Mouse (Mus musculus): ENCODE data around the gene Ints3.

GRCm38 (mm10) chr3:90448626-90449025, 15.2 kb upstream of the Ints3 start:
- TF ChIP-seq CTCF (IDR thresholded peaks at IDR 0.05), result no peak
- TF ChIP-seq POLR2A (IDR thresholded peaks at IDR 0.05; ENCODE audit: insufficient read depth, low read depth, low read length), result no peak
